Mouse (Mus musculus) adrenal gland, postnatal 36 days (tissue): Measurements from ENCODE around the gene Tent4b. TPM values are rescaled to one million over a fixed set of nuclear protein-coding genes. Genes with fewer than 3 reads are reported as not detected.

ENCODE experiments used
- DNase-seq, 2 experiments: peaks; one replicate each; pipeline ENCODE4 v3.0.0; 2021; ENCODE audit warnings: mixed read lengths in 1 of 2
- total RNA-seq, 2 experiments: library from RNA; stranded (reverse); gene quantifications; 2 replicates each; pipeline ENCODE4 v1.2.3; 2021

The Tent4b gene
- total RNA-seq, 2 experiments from 2014 or later = 27.9 to 32.1 TPM

GRCm38 (mm10) chr8:88274090-88274489, 75.1 kb downstream of the Tent4b start:
- no peak for DNase-seq

DNA sequence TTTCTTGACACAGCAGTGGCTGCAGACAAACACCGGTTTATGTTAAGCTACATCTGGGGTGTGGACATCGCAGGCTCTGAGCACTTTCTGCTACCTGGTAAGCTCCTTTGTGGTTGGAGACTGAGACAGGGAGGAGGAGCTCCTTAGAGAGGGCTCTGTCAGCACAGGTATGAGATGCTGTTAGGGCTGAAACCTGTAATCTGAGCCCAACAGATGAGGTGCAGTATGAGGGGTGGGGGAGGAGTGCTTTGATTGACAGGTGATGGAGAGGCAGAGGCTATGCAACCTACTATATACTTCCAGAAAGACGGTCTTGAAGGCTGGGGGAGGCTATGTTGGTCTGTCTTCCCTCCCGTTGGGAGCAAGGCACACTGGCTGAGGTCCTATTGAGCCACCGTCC, 80.2 kb downstream of the Tent4b start:
- no peak for DNase-seq

DNA sequence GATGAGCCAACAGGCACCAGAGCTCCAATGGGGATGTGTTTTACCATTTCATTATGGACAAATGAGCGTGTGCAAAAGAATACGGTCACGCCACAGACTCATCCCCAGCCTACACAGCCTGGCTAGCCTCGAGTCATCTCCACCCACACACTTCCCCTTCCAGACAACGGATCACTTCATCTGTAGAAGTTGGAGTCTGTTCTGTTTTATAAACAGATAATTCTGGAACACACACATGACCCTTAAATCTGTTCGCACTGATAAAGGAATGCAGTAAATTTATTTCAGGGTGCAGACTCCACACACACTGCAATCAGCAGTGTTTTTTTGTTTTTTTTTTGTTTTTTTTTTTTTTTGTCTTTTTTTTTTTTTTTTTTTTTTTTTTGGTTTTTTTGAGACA, 80.7 kb downstream of the Tent4b start:
- no peak for DNase-seq

- DNase-seq = no peak
Measured at GRCm38 (mm10) chr8:88280904-88281303, 81.9 kb downstream of the Tent4b start.

GRCm38 (mm10) chr8:88282684-88283083, 83.7 kb downstream of the Tent4b start:
- DNase-seq = peak; percentile 88 to 92

GRCm38 (mm10) chr8:88283243-88284115, 84.5 kb downstream of the Tent4b start:
- peak; percentile 44 to 56 for DNase-seq

DNA sequence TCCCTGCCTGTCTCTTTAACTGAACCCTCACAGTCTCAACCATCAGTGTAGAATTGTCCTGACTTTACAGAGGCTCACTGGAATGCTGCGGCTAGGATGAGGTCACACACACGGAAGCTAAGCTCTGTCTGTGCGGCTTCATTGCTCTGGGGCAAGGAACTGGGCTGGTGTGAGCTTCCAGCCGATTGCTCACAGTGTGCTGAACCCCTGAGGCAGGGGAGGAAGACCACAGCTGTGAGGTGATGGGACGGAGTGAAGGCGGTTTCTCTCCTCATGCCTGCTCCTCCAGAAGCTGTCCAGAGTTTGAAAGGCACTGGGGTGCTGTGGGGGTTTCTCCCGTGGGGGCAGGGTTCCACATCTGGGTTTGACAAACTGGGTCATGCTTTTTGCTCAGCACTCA, 85.7 kb downstream of the Tent4b start:
- DNase-seq = peak in 1 of 2 experiments; percentile 42

DNA sequence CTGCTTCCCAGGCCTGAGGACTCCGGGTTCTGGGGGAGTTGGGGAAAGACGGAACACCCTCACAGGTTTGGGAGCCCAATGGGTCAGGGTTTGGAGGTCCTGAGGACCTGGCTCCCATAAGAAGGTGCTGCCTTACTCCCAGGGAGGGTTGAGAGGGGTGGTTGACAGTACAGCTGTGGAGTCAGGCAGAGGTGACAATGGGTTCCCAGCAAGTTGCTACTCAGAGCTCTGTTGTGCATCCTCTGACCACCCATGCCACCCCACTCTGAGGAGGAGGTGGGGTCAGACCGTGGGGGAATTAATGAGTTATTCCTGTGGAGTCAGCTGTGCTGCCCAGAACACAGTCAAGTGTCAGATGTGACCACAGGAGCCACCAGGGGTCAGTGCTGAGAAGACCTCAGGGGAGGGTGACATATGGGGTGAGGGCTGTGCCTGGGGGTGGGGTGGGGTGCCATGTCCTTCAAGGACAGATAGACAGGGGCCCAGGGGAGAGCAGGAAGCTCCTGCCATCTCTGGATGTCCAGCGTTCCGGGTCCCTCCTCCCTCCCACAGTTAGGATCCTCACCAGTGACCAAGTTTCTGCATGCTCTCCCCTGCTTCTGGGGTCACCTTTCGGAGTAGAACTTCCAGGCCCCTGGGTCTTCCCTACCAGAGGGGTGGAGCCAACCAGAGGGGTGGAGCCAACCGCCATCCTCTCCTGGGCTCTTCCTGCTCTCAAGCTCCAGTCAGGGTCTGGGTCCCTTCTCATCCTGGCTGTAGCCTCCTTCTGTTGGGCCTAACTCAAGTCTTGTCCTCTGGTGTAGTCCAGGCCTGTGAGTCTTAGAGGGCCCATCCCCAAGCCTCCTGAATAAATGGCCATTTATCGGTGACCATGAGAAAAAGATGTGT, 86.7 kb downstream of the Tent4b start:
- DNase-seq = peak in 1 of 2 experiments; percentile 41

DNA sequence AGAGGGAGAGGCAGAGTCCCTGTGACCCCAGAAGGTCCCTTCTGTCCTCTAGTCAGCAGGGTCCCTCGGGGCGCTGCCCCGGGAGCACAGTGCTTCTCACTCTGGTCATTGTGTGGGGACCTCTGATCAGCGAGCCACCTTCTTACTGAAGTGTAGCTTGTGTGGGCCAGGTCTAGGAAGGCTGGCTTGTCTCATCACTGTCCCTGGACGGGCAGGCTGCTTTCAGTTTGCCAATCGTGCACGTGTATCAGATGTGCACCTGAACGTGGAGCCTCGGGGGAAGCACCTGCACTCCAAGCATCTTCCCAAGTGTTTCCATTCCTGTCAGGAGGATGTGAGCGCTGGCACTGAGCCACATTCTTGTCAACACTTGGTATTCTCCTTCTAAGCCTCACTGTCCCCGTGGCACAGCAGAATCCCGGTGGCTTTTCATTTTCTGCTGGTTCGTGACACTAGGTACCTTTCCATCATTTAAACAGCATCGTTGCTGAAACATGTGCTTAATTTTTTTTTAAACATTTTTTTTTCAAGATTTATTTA, 87.5 kb downstream of the Tent4b start:
- DNase-seq = no peak

DNA sequence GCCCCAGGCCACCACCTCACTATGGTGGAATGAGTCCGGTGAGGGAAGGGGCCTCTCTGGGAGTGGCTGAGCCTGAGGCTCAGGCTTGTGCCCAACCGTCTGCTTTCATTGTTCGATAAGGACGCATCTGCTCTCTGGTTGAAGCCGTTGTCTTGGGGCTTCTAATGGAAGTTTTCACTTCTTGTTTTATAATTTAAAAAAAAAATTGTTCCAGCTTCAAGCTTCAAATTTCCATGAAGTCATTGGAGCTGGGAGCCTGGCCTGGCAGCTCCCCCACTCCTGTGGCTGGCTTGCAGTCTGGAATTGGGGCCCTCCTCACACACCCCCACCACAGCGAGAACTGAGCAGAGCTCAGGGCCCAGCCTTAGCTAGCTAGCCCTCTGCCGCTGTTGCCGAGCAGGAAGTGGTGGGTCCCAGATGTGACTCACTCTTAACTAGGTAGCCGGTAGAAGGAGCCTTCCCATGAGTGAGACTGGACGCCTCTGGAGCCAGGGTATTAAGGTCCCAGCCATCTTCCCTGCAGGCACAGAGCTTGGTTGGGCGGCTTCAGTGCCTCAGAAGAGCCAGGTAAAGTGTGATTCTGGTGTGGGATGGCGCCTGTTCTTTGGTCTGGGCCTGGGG, 89.7 kb downstream of the Tent4b start:
- no peak for DNase-seq

- no peak for DNase-seq
Measured at GRCm38 (mm10) chr8:88289901-88290300, 90.9 kb downstream of the Tent4b start.

GRCm38 (mm10) chr8:88290326-88291304, 91.6 kb downstream of the Tent4b start:
- no peak for DNase-seq

DNA sequence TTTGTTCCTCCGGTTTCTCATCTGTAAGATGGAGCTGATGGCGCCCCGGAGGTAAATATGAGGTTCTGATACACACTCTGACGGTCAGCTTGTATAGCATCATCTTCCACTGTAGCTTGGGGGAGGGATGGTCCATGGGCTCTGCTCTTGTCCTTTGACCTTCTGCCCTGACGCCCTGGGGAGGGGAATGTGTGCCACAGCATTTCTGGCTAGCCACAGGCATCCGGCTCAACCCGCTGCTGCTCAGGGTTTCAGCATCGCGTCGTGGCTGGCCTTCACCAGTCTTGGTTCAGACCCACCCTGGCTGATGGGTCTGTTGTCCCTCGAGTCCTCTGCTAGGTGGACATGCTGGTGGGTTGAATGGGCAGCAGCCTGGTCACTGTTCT, 92.3 kb downstream of the Tent4b start:
- no peak for DNase-seq

DNA sequence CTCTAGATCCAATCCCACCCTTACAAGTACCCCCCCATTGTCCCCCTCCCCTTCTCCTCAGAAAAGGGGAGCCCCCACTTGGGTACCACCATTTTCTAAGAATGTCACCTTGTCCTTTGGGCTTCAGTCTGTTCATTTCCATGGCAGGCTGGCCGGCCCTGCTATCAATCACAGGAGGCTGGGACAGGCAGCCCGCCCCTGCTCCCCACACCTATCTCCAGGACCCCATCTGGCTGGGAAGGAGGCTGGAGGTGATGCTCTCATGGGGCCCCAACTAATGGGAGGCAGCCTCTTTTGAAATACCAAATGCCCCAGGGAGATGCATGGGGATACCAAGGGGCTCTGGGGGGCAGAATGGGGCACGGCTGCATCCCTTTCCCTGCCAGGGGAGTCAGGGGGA, 93.9 kb downstream of the Tent4b start:
- DNase-seq = no peak

- DNase-seq = no peak
Measured at GRCm38 (mm10) chr8:88293590-88294356, 94.8 kb downstream of the Tent4b start.

DNA sequence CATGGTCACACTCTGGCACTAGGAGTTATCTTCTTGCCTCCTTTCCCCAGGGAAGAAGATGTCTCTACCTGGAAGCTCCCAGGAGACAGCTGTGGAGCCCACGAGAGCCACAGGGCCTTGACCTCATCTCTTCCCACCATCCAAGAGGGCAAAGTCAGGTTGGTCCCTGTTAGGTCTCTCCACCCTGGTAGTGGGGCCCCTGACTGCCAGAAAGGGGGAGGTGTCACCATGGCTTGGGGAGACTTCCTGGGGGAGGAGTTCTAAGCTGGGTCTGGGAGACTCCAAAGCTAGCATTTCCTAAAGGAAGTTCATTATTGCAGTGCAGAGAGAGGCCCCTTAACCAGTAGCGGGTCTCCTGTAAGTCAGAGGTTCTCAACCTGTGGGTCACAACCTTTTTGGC, 96.0 kb downstream of the Tent4b start:
- no peak for DNase-seq

GRCm38 (mm10) chr8:88297976-88298732, 99.1 kb downstream of the Tent4b start:
- no peak for DNase-seq

- DNase-seq = no peak
Measured at GRCm38 (mm10) chr8:88298733-88299103, 99.7 kb downstream of the Tent4b start.

DNA sequence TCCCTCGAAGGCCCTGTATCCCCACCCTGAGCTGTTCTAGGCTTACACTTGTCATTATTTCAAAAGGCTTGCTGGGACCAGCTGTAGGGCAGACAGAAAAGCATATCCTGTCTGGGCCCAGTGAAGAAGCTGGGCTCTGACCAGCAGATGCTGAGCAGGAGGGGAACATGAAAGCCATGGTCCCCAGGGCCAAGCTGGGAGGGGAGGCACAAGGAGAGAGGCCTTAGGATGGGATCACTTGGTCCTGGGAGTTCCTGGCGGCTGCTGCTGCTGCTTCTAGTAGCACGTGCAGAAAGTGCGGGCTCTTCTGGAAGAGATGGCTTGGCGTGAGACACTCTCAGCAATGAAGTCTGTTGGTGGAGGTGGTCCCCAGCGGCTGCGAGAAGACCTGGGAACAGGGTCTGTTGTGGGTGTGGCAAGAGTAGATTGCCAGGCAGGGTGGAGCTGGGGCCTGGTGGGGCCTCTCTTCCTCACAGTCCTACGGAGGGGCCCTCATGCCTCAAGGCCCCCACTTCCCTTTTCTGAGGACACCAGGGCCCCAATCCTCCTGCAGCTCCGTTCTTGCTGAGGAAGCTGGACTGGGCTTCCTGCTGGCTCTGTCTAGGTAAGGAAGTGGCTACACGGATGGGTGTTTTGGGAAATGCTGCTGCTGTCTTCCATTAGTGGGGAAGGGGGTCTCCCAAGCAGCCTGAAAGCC, 101.0 kb downstream of the Tent4b start:
- no peak for DNase-seq
